Mouse (Mus musculus) thymus, adult 2 months (tissue): ENCODE results near the gene Gata3. TPM values are rescaled to one million over a fixed set of nuclear protein-coding genes. Genes with fewer than 3 reads are reported as not detected.

Source experiments
- DNase-seq: peaks from one replicate; pipeline ENCODE4 v3.0.0; 2021
- H3K27ac ChIP-seq: fragments of 200-500 bp; 2 replicates; pipeline ENCODE4 v1.5.1; 2012; ENCODE audit warnings: low read length, control low read depth; ENCODE audit not compliant: control insufficient read depth, insufficient read depth
- H3K27me3 ChIP-seq: fragments of 200-500 bp; 2 replicates; pipeline ENCODE4 v1.6.1; 2012; ENCODE audit warnings: mild to moderate bottlenecking, low read length, moderate library complexity, mixed read lengths; ENCODE audit not compliant: control insufficient read depth, insufficient read depth
- H3K36me3 ChIP-seq: fragments of 200-500 bp; 2 replicates; pipeline ENCODE4 v1.6.1; 2012; ENCODE audit warnings: mild to moderate bottlenecking, low read length, moderate library complexity; ENCODE audit not compliant: control insufficient read depth, insufficient read depth
- H3K4me1 ChIP-seq: fragments of 200-500 bp; replicated peaks from 2 replicates; pipeline ENCODE4 v1.6.1; 2012; ENCODE audit warnings: low read length; ENCODE audit not compliant: control insufficient read depth, insufficient read depth
- H3K4me3 ChIP-seq: fragments of 200-500 bp; 2 replicates; pipeline ENCODE4 v1.5.1; 2012; ENCODE audit warnings: mild to moderate bottlenecking, low read length, control low read depth, moderate library complexity; ENCODE audit not compliant: control insufficient read depth, insufficient read depth
- CTCF ChIP-seq: fragments of 200-500 bp; IDR thresholded peaks from 2 replicates; pipeline ENCODE4 v1.5.1; 2012; ENCODE audit warnings: mild to moderate bottlenecking, control low read depth, low read length, moderate library complexity, borderline replicate concordance; ENCODE audit not compliant: control insufficient read depth, poor library complexity, insufficient read depth; ENCODE audit errors: extremely low read depth
- POLR2A ChIP-seq: fragments of 200-500 bp; IDR thresholded peaks from 2 replicates; pipeline ENCODE4 v1.6.1; 2012; ENCODE audit warnings: mild to moderate bottlenecking, low read length, control low read depth, moderate library complexity; ENCODE audit not compliant: control insufficient read depth, poor library complexity, insufficient read depth; ENCODE audit errors: extremely low read depth
- WGBS: fragments of 180-500 bp; shearing (Covaris S2); methylation state at CpG from one replicate; pipeline ENCODE4 v1.1.7; 2018; 5-methylcytosine and 5-hydroxymethylcytosine counted together
- polyA plus RNA-seq: library from polyadenylated mRNA; depleted of rRNA; stranded (reverse); fragments of >200 nt; gene quantifications from 2 replicates; pipeline ENCODE4 v1.2.3, GENCODE M21; 2012

Gata3 gene
- polyA plus RNA-seq, 1 experiment = 87.2 TPM

GRCm38 (mm10) chr2:9893272-9893953 lies 3.6 kb upstream of the Gata3 start:
- WGBS = 10% methylated on average over 6 of the region's 6 CpGs
- peaks cover 42% of the 10 kb centered on the region for H3K27me3 ChIP-seq
- TF ChIP-seq CTCF (no peak), POLR2A (no peak)

GRCm38 (mm10) chr2:9892541-9892940 lies 2.7 kb upstream of the Gata3 start:
- TF ChIP-seq POLR2A (no peak), CTCF (no peak)
- H3K27me3 ChIP-seq = peaks cover 46% of the 10 kb centered on the region

More at GRCm38 (mm10) chr2:9893272-9893953, 3.6 kb upstream of the Gata3 start:
- H3K36me3 ChIP-seq = no peaks in the 10 kb centered on the region
- H3K4me1 ChIP-seq = peaks cover 18% of the 10 kb centered on the region
- DNase-seq = no peak
- H3K4me3 ChIP-seq = no peak overlapping the region
- H3K27ac ChIP-seq = no peak overlapping the region

GRCm38 (mm10) chr2:9890906-9891305 lies 1.1 kb upstream of the Gata3 start:
- no peaks in the 10 kb centered on the region for H3K36me3 ChIP-seq
- H3K4me3 ChIP-seq = no peak overlapping the region
- no peak for DNase-seq
- peaks cover 21% of the 10 kb centered on the region for H3K4me1 ChIP-seq
- no peak for TF ChIP-seq CTCF
- TF ChIP-seq POLR2A = no peak
- WGBS = 14% methylated on average over 5 of the region's 5 CpGs
- no peak overlapping the region for H3K27ac ChIP-seq
- H3K27me3 ChIP-seq = peaks cover 42% of the 10 kb centered on the region

More at GRCm38 (mm10) chr2:9892541-9892940, 2.7 kb upstream of the Gata3 start:
- Histone ChIP-seq H3K27ac (no peak overlapping the region), H3K4me3 (no peak overlapping the region), H3K36me3 (no peaks in the 10 kb centered on the region), H3K4me1 (peaks cover 19% of the 10 kb centered on the region)
- no peak for DNase-seq
- 22% methylated on average over 7 of the region's 7 CpGs for WGBS

DNA sequence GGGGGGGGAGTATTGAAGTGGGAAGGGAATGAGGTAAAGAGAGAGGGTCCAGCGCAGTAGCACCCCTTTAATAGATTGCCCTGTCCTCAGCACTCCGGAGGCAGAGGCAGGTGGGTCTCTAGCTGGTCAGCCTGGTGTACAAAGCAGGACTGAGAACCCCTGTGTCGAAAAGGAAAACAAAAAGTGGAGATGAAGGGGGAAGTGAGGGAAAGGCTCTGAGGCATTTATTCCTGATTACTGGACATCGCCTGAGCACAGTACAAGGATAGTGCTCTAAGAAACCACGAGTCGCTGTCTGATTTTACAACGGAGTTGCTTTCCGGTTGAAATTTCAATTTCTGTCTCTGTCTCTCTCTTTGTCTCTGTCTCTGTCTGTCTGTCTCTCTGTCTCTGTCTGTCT lies 417 bp upstream of the Gata3 start:
- TF ChIP-seq POLR2A = no peak
- TF ChIP-seq CTCF = no peak
- 6% methylated on average over 8 of the region's 8 CpGs for WGBS
- no peak overlapping the region for H3K27ac ChIP-seq
- peaks cover 18% of the 10 kb centered on the region for H3K4me1 ChIP-seq
- DNase-seq = no peak
- peaks cover 39% of the 10 kb centered on the region for H3K27me3 ChIP-seq
- no peaks in the 10 kb centered on the region for H3K36me3 ChIP-seq
- no peak overlapping the region for H3K4me3 ChIP-seq

- peaks cover 20% of the 10 kb centered on the region for H3K4me1 ChIP-seq
- no peak within 1 kb of the TSS for H3K27ac ChIP-seq
- 3% methylated on average over 30 of the region's 30 CpGs for WGBS
- H3K27me3 ChIP-seq = peaks cover 39% of the 10 kb centered on the region
- peak; percentile 62 for DNase-seq
- peak within 1 kb of the TSS; percentile 61 for H3K4me3 ChIP-seq
- TF ChIP-seq POLR2A (no peak), CTCF (peak; percentile 50; the same call in 1 of the 2 replicates)
- H3K36me3 ChIP-seq = no peaks in the 10 kb centered on the region
These were observed 752 bp downstream of the Gata3 start, which contains the start of gene 9230102O04Rik for GRCm38 (mm10) chr2:9888913-9889650. Gene 9230102O04Rik, minus strand, starts transcription at chr2:9889540.

DNA sequence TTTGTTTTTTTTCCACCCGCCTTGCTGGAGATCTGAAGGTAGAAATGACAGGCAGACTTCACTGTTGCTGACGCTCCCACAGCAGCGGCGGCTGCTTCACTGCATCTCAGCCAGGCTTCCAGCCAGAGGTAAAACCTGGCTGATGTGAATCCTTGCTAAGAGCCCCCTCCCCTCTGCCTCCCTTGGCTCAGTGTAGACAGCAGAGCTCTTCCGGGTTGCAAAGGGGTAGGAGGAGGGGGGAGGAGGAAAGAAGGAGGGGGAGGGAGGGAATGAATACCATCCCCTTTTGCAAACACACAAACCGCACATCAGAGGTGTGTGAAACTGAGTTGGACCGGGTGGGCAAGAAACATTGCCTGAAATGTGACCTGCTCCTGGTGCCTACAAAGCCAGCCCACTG lies 2.2 kb downstream of the Gata3 start:
- no peak for TF ChIP-seq CTCF
- no peak for TF ChIP-seq POLR2A
- 8% methylated on average over 7 of the region's 7 CpGs for WGBS
- peaks cover 46% of the 10 kb centered on the region for H3K27me3 ChIP-seq
- no peak overlapping the region for H3K27ac ChIP-seq
- H3K4me1 ChIP-seq = peaks cover 32% of the 10 kb centered on the region
- H3K4me3 ChIP-seq = no peak overlapping the region
- DNase-seq = no peak
- no peaks in the 10 kb centered on the region for H3K36me3 ChIP-seq
